Mouse (Mus musculus) ES-E14 (cell line): Measurements from ENCODE around the gene Plet1.

Experiments
- CHD2 ChIP-seq: IDR thresholded peaks from 2 replicates; pipeline ENCODE4 v1.6.1; 2014; ENCODE audit warnings: mild to moderate bottlenecking, low read depth, low read length, inconsistent platforms
- HCFC1 ChIP-seq: IDR thresholded peaks from 2 replicates; pipeline ENCODE4 v1.6.1; 2012; ENCODE audit warnings: low read length, inconsistent platforms, borderline replicate concordance; ENCODE audit not compliant: insufficient read depth
- MAFK ChIP-seq: IDR thresholded peaks from 2 replicates; pipeline ENCODE4 v1.6.1; 2014; ENCODE audit warnings: mild to moderate bottlenecking, low read depth, low read length, inconsistent platforms; ENCODE audit not compliant: insufficient read depth
- ZC3H11A ChIP-seq: IDR thresholded peaks from 2 replicates; pipeline ENCODE4 v1.6.1; 2012; ENCODE audit warnings: low read depth, mild to moderate bottlenecking, inconsistent platforms, low read length, borderline replicate concordance

DNA sequence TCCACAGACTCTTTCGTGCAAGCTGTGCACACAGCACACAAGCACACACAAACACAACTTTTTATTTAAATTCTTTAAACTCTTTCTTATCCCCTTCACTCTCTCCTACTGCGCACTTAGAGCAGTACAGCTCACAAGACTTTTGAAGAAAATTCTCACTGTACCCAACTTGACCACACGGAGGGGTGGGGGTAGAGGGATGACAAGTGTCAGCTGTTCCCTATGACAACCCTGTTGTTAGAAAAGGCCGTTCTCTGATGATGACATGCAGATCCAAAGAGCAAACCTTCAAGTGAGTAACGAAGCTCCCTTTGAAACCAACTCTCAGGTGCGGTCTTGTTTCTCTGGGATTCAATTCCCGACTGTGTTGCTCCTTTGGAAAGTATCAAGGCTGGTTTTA is 33.5 kb downstream of the Plet1 start:
- TF ChIP-seq CHD2 (no peak), HCFC1 (no peak), MAFK (no peak), ZC3H11A (no peak)
